Mouse (Mus musculus) embryonic stem cell, embryonic (primary cell): ENCODE results near the gene Filip1.

Source experiments
- CTCF ChIA-PET, 4 experiments: fragments of 300-600 bp in 2 of 4; fragments of 350-600 bp in 2 of 4; sonication (Branson Sonifier 250); formaldehyde crosslinking; loops; one replicate each; lab custom pipeline; 2022; ENCODE audit warnings: inconsistent platforms in 2 of 4; lab: Charles Lee
- POLR2A ChIA-PET, 4 experiments: fragments of 300-600 bp in 2 of 4; fragments of 350-600 bp in 2 of 4; sonication (Branson Sonifier 250); formaldehyde crosslinking; loops; one replicate each; lab custom pipeline; 2022; ENCODE audit warnings: antibody characterized with exemption in 4 of 4, inconsistent platforms in 1 of 4; lab: Charles Lee

Filip1 gene

GRCm38 (mm10) chr9:79816013-79816412, 196.6 kb downstream of the Filip1 start:
- ChIA-PET CTCF (no interaction called here), POLR2A (no interaction called here)

DNA sequence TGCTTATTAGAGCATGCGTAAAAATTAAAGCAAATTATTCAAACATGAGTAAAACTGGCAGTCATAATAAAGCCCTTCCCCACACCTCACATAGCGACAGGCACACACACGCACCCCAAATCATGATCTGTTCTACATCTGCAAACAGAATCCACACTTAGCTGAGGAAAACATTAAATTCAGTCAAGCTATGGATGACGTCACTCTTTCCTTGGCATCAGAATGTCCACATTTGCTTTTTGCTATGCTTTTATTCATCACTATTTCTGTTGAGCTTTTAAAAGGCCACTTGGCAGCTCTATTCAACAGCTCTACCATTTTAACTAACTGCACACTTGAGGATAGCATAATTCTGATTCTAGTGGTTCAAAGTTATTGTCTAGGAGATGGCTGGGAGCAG, 198.1 kb downstream of the Filip1 start:
- CTCF ChIA-PET = no interaction called here
- POLR2A ChIA-PET = no interaction called here

GRCm38 (mm10) chr9:79810969-79811902, 201.4 kb downstream of the Filip1 start:
- CTCF ChIA-PET = interaction anchor here in 1 of 4 experiments (0.6 kb wide), 1 partner anchor 204 kb away, joined by 4 read pairs; no protein-coding TSS in a partner anchor

GRCm38 (mm10) chr9:79810534-79810933, 202.1 kb downstream of the Filip1 start:
- POLR2A ChIA-PET = no interaction called here
- CTCF ChIA-PET = interaction anchor here in 1 of 4 experiments (0.5 kb wide), 1 partner anchor 1090 kb away, joined by 5 read pairs; no protein-coding TSS in a partner anchor

More at GRCm38 (mm10) chr9:79810969-79811902, 201.4 kb downstream of the Filip1 start:
- POLR2A ChIA-PET = no interaction called here

- CTCF ChIA-PET = interaction anchor here in 1 of 4 experiments (0.6 kb wide), 1 partner anchor 193 kb away, joined by 3 read pairs; no protein-coding TSS in a partner anchor
- POLR2A ChIA-PET = interaction anchor here in 2 of 4 experiments (0.6 kb wide), 2 partner anchors 164 to 701 kb away, joined by 3 to 8 read pairs; no protein-coding TSS in a partner anchor
Measured at GRCm38 (mm10) chr9:79809411-79809810, 203.2 kb downstream of the Filip1 start.

DNA sequence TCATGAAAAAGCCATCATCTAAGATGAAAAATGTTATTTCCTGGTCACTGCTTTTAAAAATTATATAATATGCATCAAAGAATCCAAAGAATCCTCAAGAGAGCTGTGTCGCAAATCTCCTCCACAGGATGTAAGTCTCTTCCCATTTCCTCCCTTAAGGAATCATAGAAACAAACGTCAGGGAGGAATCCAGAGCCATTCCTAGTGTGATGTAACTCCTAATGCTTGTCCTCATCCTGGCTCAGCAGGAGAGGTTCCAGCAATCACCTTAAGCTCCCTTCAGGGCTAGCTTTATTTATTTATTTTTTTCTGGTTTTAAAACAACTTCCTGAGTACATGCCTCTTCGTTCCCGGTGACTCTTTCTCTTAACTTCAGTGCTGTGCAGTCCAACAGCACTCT, 205.5 kb downstream of the Filip1 start:
- CTCF ChIA-PET = interaction anchor here in 3 of 4 experiments (1.0 to 2.3 kb wide), 5 partner anchors 62 to 1075 kb away, joined by 3 to 18 read pairs (median 5); no protein-coding TSS in a partner anchor

GRCm38 (mm10) chr9:79806317-79807075, 206.2 kb downstream of the Filip1 start:
- POLR2A ChIA-PET = interaction anchor here in 1 of 4 experiments (0.9 kb wide), 1 partner anchor 196 kb away, joined by 3 read pairs; no protein-coding TSS in a partner anchor
- CTCF ChIA-PET = interaction anchor here (0.5 to 2.3 kb wide), 13 partner anchors 9 to 1438 kb away, joined by 3 to 18 read pairs (median 3); no protein-coding TSS in a partner anchor

More for the DNA sequence above, 205.5 kb downstream of the Filip1 start:
- POLR2A ChIA-PET = no interaction called here

GRCm38 (mm10) chr9:79805426-79805825, 207.2 kb downstream of the Filip1 start:
- POLR2A ChIA-PET = interaction anchor here in 1 of 4 experiments (0.6 kb wide), 1 partner anchor 174 kb away, joined by 3 read pairs; no protein-coding TSS in a partner anchor
- CTCF ChIA-PET = interaction anchor here in 1 of 4 experiments (2.3 kb wide), 1 partner anchor 198 kb away, joined by 15 read pairs; no protein-coding TSS in a partner anchor

DNA sequence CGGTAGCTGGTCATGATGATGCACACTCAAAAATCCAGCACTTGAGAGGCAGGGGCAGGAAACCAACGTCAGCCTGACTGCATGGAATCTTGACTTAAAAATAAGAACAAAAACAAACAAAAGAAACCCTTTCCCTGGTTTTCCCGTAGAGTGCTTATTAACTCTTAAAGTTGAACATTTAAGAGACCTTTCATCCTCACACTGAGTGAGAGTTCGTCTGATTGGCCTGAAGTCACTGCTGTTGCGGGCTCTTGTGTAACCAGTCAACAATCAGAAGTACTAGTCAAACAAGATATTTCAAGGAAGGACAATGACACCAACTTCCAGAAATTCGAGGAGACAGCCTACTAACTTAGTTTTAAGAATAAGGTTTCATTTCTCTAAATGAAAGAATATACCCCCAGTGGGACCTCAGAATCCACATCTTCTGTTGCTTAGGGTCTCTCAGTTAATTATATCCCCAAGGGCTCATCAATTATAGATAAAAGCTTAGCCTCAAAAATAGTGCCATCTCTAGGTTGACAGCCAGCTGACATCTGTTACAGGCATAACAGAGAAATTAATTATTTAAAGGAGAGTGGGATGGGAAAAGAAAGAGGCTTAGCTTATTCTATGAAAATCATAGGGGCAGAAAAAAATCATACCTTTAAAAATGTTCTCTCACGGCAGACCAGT, 216.1 kb downstream of the Filip1 start:
- POLR2A ChIA-PET = no interaction called here
- CTCF ChIA-PET = no interaction called here

- POLR2A ChIA-PET = interaction anchor here in 2 of 4 experiments (0.6 to 1.9 kb wide), 3 partner anchors 24 to 790 kb away, joined by 3 to 8 read pairs (median 3); partner anchors contain the start of gene Cox7a2 (in 1 of the 2)
Measured at GRCm38 (mm10) chr9:79795076-79795475, 217.6 kb downstream of the Filip1 start.

GRCm38 (mm10) chr9:79792841-79793835, 219.5 kb downstream of the Filip1 start, which contains the start of gene Tmem30a:
TSS of gene Tmem30a (minus strand) at chr9:79793507.
- ChIA-PET CTCF (no interaction called here), POLR2A (interaction anchor here in 2 of 4 experiments (1.0 to 1.9 kb wide), 6 partner anchors 12 to 274 kb away, joined by 3 to 8 read pairs (median 4); partner anchors contain the start of gene Cox7a2 (in 2 of the 2))

More at GRCm38 (mm10) chr9:79795076-79795475, 217.6 kb downstream of the Filip1 start:
- CTCF ChIA-PET = no interaction called here

- ChIA-PET CTCF (no interaction called here), POLR2A (no interaction called here)
Measured at GRCm38 (mm10) chr9:79785794-79786085, 226.9 kb downstream of the Filip1 start.

GRCm38 (mm10) chr9:79784934-79785793, 227.5 kb downstream of the Filip1 start:
- ChIA-PET CTCF (no interaction called here), POLR2A (interaction anchor here in 1 of 4 experiments (0.5 kb wide), 1 partner anchor 445 kb away, joined by 5 read pairs; no protein-coding TSS in a partner anchor)

- POLR2A ChIA-PET = interaction anchor here in 1 of 4 experiments (0.5 kb wide), 1 partner anchor 444 kb away, joined by 5 read pairs; no protein-coding TSS in a partner anchor
- CTCF ChIA-PET = no interaction called here
Measured at GRCm38 (mm10) chr9:79784439-79784838, 228.2 kb downstream of the Filip1 start.

DNA sequence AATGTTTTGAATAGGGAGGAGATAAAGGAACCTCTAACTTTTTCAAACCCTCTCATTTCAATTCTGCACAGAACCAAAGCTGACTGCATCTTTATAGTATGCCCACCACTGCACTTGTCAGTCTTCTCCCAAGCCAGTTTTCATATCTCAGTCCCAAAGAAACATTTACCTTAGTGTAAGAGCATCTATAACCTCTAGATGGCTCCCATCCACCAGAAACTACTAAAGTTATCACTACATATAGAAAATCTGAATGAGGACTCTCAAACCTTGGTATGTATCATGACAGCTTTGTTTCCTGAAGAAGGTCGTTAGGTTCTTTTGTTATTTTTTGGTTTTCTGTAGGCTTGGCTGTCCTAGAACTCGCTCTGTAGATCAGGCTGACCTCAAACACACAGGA, 233.3 kb downstream of the Filip1 start:
- POLR2A ChIA-PET = no interaction called here
- CTCF ChIA-PET = no interaction called here

GRCm38 (mm10) chr9:79766991-79767545, 245.6 kb downstream of the Filip1 start:
- ChIA-PET CTCF (no interaction called here), POLR2A (interaction anchor here in 1 of 4 experiments (0.5 kb wide), 1 partner anchor 61 kb away, joined by 3 read pairs; no protein-coding TSS in a partner anchor)
